Mouse (Mus musculus): ENCODE data around the gene Cep95. TPM values are rescaled to one million over a fixed set of nuclear protein-coding genes. Genes with fewer than 3 reads are reported as not detected.
"Not testable (repeated sequence)": the region's sequence is repeated elsewhere in the genome, so short reads cannot be mapped to it uniquely, and the experiment has no call there.

The Cep95 gene
- total RNA-seq, 4 experiments from 2014 or later, result 3.3 to 6.1 (median 5.3) TPM

DNA sequence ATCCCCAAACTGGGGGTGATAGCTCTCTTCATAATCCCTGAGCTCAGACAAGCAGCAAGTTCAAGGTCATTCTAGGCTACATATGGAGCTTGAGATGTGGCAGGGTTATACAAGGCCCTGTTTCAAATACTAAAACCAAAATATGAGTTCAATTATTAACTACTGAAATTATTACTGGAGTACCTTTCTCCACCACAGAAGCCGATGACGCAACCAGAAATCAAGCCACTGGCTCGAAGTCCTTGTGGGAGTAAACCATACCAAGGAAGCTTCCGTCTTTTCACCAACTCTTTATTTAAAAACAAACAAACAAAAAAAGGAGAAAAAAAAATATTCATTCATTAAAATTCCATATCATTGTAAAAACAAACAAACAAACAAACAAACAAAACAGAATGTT, 12.1 kb upstream of the Cep95 start:
- DNase-seq (ENCODE audit: low spot score), result no peak

DNA sequence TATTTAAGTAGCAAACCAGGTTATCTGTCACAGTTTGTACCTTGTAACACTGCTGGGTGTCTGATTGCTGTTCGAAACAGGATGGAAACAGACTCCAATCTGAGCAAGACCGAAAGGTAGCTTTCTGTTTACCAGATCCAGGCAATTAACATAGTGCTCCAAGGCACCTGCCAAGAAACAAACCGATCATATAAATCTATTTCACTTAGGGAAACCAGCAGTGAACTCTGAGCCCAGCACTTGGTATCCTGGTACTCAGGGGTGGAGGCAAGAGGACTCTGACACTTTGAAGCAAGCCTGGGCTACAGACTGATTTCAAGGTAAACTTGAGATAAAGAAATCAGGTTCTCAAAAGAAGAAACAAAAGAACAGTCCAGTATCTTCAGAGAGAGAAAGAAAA, 11.7 kb upstream of the Cep95 start:
- no peak for DNase-seq (ENCODE audit: low spot score)

DNA sequence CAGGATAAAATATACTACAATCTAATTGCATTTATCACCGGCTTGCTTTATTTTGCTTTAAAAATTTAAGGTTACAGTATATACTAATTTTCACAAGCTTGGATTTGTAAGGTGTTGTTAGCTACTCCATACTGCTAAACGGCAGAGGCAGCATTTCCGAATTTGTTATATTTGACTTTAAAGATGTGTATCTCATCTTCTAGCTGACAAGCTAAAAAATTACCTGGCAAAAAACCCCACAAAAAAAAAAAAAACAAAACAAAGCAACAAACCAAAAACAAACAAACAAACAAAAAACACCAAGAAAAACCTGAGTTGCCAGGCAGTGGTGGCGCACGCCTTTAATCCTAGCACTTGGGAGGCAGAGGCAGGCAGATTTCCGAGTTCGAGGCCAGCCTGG, 10.9 kb upstream of the Cep95 start:
- DNase-seq (ENCODE audit: low spot score), result no peak

DNA sequence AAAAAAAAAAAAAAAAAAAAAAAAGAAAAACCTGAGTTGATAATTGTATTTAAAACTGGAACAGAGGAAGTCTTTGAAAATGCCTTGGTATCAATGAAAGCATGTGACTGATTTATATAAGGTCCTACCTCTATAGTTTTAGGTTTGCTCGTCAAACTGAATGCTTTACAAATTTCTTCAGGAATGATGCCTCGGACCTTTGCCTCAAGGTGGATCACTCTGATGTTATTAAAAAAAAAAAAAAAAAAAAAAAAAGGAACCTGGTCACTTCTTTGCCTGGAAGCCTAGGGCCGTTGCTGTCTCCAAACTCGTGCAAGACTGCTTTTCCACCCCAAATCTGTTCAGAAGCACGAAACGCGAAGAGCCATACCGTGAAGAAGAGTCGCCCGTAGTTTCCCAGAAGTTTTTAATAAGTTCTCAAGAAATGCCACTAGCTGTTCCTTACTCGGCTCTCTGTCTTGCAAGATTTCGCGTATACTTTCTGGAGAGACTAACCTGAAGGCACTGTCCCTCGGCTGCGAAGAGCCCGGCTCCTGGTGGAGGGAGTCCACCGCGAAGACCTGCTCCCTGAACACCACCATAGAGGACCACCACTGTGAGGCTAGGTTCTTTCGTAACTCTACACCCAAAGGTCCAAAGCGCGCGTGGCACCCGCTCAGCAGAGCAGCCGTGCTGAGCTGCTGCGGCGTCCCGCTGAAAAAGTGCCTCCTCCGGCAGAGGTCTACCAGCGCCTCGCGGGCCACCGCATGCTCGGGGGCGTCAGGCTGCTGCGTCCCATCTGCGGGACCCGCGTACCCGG, 10.3 kb upstream of the Cep95 start:
- no peak for DNase-seq (ENCODE audit: low spot score)

DNA sequence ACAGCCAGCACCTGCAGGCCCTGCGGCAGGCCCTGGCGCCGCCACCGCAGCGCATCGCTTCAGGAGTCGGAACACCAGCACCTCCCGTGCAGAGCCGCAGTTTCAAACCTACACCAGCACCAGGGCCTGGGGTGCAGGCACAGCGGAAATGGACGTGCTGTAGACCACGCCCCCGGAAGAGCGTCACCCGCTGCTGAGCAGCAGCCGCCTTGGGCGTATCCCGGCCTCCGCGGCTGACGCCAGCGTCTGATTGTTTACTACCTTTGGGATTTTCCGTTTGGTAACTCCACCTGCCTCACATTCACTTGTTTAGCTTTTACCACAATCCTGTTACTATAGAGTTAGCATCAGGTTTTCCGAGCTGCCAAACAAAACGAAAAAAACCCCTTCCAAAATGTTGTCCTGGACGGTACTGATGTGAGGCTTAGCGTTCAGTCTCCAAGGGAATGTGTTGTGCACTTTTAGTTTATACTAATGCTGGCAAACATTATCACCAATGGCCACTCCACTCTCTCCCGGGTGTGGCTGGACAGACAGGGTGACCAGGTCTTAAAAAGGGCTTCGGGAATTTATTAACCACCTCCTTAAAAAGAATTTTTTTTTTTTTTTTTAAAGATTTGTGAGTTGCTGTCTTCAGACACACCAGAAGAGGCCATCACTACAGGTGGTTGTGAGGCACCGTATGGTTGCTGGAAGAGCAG, 9.5 kb upstream of the Cep95 start, which contains the start of gene Polg2:
TSS of gene Polg2 (minus strand) at position 150 of the 701 bp plus-strand sequence.
- DNase-seq (ENCODE audit: low spot score), result peak; percentile 90

DNA sequence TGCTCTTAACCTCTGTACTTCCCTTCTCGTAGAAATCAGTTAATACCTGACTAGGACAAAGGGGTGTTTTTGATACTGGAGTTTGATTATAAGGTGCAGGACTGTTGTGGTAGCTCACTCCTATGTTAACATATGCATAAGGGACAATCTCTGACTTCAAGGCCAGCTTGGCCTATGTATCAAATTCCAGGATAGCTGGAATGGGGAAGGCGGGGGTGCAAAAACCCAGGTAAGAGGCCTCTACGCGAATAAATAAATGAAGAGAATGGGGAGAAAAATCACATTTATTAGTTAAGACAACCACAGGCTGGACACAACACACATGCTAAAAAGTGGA, 9.0 kb upstream of the Cep95 start:
- DNase-seq (ENCODE audit: low spot score), result no peak

DNA sequence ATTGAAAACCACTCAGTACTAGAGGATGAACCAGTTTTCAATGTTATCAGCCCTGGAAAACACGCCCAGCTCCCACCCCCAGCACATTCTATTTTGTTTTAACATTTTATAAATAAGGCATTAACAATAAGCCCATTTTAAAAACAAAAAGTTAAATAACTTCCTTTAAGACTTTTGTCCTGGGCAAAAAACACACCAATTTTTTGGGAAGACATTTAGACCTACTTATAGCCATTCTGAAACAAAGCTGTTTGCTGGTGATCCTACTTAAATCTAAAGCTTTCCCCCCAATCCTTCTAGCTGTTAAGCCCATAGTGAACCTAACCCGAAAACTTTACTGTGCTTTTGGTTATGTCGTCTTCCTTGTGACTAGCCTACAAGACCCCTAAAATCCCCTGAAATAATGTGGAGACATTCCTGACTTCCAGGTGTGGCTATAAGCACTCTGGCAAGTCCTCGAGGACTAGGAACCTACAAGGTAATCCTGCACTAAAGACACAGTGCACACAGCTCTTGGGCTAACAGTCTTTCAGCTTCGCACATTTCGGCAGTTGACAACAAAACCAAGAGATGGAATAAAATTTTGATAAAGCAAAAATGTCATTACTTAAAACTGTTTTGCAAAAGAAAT, 8.3 kb upstream of the Cep95 start:
- DNase-seq (ENCODE audit: low spot score), result no peak

DNA sequence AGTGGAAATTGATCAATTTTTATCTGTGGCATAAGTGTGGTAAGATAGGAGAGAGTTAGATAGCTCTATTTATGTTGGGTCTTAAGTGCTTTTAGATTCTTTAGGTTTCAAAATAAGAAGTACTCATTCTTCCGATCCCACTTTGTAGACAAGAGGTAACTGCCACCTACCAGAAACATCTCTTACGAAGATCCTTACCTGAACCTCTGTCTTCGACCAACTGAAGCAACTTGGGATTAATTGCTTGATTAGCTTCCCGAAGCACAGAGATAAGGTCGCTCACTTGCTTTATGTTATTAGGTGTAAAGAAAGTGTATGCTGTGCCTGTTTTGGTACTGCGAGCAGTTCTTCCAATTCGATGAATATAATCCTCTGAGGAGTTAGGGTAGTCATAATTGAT, 6.8 kb upstream of the Cep95 start:
- DNase-seq (ENCODE audit: low spot score), result not testable (repeated sequence)

DNA sequence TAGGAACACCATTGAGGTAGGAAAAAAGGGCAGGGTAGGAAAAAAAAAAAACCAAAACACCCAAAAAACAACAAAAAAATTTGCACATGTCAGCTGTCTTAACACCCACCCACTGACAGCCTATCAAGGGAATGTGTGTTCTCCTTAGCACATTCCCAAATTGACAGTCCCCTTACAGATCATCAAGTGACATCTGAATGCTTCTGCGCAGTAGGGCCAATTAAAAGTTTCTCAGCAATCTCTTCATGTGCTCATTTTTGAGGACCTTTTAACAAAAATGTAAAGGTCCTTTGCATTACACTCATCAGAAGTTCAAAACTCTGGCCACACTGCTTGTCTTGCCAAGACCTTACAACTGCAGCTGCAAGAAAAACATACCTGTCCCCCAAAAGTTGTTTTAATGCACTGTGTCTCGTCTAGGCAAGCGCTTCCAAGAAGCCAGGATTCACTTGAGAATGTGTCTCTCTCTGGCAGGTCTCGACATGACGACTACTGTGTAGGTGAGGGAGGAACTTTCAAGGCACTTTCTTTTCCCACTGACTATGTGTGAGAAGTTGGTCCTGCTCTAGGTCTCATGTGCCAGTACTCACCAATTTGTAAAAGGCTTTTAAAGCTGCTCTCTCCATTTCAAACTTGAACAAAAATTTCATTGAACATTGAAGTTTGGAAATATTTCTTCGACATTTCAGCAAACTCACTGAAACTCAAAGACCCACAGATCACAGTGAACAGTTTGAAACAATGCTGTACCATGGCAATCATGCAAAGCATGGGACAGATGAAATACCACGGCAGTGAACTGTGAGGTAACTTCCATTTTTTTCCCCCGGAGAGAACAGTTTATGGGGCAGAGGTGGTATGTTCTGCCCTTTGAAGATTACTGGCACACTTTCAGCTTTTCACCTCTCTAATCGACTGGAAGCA, 5.9 kb upstream of the Cep95 start:
- no peak for DNase-seq (ENCODE audit: low spot score)

DNA sequence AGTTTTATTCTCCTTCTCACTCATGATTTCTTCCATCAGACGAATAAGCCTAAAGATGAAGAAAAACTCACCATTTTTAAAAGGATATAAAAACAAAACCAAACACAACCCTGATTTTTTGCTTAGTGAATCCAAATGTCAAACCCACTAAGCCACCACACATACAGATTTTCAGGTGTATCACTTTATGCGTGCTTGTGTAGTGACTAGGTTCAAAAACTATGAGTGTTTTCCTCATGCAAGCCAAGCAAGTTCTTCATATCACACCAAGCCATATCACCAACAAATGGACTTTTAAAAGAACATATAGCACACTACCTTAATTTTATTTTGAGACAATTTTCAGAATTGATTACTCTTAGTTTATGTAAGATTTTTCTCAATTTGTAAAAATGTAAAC, 4.6 kb upstream of the Cep95 start:
- no peak for DNase-seq (ENCODE audit: low spot score)

DNA sequence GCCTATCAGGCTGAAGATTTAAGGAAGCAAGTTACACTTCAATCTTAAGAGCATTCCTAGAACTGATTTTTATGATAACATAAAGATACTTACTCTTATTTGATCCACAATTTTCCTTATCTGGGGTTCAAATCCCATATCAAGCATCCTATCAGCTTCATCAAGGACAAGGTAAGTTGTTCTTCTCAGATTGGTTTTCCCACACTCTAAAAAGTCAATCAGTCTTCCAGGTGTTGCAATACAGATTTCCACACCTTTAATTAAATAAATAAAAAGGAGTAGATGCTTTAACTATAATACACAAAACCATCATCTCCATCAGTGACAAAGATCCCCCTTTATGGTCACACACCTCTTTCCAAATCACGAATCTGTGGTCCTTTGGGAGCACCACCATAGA, 4.0 kb upstream of the Cep95 start:
- no peak for DNase-seq (ENCODE audit: low spot score)

DNA sequence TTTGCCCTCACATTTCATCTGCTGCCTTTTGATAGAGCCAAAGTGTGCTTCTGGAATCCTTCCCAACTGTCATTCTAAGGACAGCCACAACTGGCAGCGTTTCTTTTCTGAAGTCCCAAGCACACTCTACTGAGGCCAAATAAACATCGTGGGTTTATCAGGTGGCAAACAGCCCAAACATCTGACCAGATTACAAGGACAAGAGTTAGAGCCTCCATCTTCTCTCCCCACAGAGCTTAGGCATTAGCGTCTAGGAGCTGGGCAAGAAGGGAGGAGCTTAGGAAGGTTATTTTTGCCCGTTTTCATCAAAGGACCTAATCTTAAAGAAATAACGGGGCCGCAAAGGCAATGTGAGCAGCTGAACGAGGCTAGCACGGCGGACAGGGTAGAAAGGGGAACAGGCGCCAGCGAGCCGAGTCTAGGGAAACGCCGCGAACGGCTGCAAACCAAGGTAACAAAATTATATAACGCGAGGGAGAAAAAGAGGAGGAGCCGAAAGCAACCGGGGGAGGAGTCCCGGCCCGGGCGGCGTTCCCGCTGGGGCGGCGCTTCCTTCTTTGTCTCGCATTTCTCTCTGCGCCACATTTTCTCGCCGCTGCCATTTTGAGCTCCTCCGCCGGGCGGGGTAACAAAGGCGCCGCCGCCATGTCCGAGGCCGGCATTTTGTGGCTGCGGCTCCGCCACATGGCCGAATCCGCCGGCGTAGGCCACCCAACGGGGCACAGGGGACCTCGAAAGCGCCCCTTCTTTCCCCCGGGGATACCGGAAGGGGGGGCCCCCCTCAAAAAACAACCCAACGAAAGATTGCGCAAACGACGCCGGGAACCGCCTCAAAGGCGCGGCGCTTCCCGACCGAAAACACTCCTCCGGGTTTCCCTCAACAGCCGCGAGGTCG, 1.7 kb upstream of the Cep95 start:
- peak; percentile 88 for DNase-seq (ENCODE audit: low spot score)

DNA sequence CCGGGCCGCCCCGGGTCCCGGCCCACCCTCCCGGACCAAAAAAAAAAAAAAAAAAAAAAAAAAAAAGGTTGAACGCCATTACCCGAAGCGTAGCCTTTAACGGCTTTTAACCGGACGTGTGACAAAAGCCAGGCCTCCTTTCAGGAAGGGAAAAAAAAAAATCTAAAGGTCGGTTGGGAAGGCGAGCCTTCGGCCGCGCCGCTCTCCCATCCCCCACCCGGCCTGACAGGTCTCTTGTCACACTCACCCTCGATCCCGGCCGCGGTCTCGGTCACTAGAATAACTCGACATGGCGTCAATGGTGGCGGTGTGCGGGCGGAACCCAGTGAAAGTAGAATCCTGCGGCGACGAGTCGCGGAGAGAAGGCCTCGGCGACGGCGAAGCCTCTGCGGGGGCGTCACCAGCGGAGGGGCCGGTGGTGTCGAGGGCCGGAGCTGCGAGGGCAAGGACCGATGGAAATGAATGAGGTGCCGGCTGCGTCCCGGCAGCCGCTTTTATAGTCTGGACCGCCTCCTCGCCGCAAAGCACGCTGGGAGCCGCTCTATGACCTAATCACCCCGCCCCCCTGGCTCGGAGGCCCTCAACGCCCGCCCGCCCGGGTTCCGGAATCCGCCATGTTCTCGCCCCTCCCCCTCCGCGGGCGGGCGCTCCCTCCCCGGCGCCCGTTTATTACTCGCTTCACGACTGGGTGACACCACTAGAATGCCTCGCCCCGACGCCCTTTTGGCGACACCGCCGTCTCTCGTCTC, 852 bp upstream of the Cep95 start:
- peak; percentile 96 for DNase-seq (ENCODE audit: low spot score)

DNA sequence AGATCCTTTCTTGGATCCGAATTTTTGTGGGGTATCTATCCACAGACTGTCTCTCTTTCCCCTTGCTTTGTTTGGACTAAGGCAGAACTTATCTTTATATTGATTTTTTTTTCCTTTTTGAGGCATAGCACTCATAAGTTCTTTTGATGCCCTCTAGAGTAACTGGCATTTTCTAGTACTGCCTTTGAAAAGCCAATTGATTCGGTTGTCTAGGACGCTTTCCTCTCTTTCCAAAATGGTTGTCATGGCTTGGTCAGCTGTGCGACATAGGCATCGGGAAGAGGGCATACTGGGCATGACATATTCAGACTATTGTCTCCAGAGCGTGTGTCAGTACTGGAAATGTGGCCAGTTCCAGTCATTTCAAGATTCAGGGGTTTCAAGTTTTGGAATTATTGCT, 597 bp downstream of the Cep95 start:
- no peak for DNase-seq (ENCODE audit: low spot score)

DNA sequence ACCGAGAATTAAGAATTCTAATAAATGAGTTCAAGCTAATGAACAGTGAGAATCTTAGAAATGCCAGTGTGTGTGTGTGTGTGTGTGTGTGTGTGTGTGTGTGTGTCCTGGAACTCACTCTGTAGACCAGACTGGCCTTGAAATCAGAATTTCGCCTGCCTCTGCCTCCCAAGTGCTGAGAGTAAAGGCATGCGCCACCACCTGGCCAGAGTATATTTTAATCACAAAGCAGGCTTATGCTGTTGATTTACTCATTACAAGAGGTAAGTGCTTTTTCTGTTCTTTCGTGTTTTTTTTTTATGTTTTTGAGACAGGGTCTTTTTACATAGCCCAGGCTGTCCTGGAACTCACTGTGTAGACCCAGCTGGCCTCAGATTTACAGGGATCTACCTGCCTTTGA, 4.8 kb downstream of the Cep95 start:
- DNase-seq (ENCODE audit: low spot score), result no peak

DNA sequence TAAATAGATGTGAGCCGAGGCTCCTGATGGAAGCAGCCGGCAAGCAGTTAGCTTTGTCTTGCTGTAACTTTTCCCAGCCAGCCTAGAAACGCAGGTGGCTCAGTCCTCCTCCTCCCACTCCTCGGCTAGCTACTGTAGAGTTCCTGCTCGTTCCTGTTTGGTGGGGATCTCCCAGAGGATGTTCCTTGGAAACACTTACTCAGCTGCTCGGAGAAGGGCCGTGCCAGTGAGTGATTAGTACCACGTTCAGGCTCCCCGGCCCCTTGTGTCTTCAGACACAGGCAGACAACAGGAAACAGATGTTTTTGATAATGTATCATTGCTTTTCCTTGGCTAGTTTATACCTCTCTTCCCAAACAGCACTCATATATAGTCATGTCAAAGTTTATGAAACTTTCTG, 6.6 kb downstream of the Cep95 start:
- DNase-seq (ENCODE audit: low spot score), result no peak

DNA sequence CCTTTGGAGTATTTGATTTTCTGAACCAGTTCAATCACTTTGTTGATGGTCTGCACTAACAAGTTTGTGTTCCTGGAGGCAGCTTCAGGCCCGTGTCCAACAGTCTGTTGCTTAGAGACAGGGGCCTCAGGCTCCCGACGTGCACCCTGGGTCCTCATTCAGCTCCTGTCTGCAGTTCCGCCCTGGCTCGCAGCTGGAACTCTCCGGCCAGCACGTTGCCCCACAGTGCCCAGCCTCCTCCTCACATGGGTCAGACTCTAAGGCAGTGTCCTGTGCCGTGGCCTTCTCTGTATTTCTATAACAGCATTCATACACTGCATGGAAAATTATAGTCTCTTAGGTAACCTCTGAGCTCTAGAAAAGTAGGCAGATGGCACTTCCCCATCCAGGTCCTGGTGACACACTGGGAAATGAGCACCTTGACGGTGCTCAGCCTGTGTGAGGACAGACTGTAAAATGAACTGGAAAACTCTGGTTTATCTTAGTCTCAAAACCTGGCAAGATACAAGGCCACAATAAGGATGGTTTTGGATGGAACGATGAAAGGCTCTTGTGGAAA, 13.1 kb downstream of the Cep95 start:
- no peak for DNase-seq (ENCODE audit: low spot score)

DNA sequence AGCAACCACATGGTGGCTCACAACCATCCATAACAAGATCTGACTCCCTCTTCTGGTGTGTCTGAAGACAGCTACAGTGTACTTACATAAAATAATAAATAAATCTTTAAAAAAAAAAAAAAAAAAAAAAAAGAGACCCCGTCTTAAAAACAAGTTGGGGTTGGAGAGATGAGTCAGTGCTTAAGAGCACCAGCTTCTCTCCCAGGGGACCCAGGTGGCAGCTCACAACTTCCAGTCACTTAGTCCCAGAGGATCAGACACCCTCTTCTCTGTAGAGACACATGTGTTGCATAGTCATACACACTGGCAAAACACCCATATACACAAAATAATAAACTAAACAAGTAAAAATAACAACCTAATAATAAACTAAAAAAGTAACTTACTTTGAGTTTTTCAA, 18.4 kb downstream of the Cep95 start:
- DNase-seq (ENCODE audit: low spot score), result not testable (repeated sequence)

DNA sequence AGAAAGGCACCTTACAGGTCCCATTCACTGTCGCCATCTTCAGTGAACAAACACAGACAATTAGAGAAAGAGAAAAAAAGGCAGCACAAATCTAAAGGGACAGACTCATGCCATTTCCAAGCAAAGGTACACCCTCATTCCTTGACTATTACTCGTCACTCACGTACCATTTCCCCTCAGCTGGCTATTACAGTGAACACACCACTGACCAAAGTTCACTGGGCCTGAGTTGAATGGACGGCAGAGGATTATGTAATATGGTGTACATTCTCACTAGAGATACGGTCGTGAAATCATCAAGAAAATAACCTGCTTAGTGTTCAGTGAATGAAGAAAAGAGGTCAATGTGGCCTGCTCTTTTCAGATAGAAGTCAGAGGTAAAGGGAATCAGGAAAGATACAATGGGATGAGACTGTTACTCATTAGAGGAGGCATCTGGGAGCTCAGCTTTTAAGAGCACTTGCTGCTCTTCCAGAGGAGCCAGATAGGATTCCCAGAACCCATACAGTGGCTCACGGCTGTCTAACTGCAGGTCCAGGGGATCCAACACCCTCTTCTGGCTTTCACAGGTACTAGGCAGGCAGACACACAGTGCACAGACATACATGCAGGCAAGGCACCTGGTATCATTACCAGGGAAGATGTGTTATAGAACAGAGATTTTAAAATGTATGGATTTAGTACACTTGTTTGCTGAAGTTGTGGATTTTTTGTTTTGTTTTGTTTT, 23.5 kb downstream of the Cep95 start:
- DNase-seq (ENCODE audit: low spot score), result no peak
